Mouse (Mus musculus) layer of hippocampus, adult 18-20 months (tissue): ENCODE measurements around the gene Rdh11. TPM values are rescaled to one million over a fixed set of nuclear protein-coding genes. Genes with fewer than 3 reads are reported as not detected.
"Not testable (repeated sequence)": the region's sequence is repeated elsewhere in the genome, so short reads cannot be mapped to it uniquely, and the experiment has no call there.

Source experiments
- DNase-seq, 2 experiments: peaks; one replicate each; pipeline ENCODE4 v3.0.0; 2022; ENCODE audit warnings: low spot score in 2 of 2
- long read RNA-seq: library from polyadenylated mRNA; stranded (forward); transcript quantifications from one replicate; pipeline ENCODE4 v2.0.0, GENCODE M21; 2021
- total RNA-seq, 2 experiments: library from RNA; stranded (reverse); gene quantifications; 2 replicates each; pipeline ENCODE4 v1.2.3; 2021

Gene Rdh11
- 10 to 100 TPM; 19.9 to 20.5 TPM for total RNA-seq
- long read RNA-seq, transcript Rdh11-203 (7 exons, 3,262 nt): major isoform, 15 of 17 reads
- long read RNA-seq, partial matches to known transcripts: 2 of 17 reads
- long read RNA-seq, other reads (novel, unspliced or antisense): 0 of 17 reads

DNA sequence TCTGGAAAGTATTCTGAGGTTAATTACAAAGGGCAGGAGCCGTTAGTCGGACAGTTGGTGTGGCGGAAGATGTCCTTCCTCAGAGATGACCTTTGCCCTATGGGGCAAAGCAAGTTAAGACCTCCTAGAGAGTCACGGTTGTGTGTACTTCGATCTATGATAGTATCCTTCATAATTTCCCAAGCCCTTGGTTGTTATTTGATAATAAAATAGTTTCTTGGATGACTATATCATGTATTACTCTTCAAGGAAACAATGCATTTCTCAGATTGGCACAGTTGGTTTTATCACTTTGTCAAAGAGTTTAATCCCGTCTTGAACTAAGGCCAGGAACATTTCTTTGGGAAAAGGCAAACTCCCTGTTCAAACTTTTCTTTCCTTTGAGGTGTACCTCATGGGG is at the start of gene Rdh11:
Rdh11 (minus strand) TSS at position 101 of the 400 bp plus-strand sequence.
- no peak for DNase-seq

DNA sequence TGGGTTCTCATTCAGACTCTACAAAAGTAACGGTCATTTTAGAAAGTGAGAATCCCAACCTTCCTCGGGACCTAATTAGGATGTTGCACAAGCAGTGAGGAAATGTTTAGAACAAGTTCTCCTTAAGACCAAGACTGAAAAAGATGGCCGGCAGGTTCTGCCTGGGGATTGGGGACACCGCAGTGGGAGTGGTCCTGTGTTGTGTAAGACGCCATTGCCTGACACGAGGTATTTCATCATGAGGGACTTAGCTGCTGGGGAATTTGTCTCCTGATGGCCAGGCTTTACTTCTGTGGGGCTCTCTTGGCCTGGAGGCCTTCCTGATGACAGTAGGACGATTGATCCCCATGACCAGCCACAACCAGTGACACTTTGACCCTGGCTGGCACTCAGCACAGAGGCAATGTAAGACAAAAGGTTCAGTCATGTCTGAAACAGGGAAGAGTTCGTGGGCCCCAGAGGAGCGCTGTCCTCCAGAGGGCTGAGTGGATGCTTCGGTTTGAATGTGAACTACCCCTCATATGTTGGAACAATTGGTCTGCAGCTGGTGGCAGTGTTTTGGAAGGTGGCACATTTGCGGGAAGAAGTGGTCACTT is 43.5 kb upstream of the Rdh11 start:
- peak in 1 of 2 experiments; percentile 7 for DNase-seq

DNA sequence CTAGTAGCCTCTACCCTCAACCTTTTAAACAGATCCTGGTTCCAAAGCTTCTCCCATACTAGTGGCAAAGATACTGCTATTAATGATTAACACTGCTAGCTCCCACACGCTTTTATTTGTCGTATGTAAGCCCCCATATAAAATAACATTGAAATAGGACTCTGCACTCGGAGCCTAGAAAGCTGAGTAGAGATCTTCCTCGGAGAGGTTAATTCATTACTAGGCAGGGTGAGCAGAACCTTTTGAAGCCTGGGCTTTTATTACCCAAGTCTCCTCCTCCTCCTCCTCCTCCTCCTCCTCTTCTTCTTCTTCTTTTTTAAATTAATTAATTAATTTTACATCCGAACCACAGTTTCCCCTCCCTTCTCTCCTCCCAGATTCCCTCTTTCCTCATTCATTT is 25.4 kb upstream of the Rdh11 start:
- DNase-seq: no peak

DNA sequence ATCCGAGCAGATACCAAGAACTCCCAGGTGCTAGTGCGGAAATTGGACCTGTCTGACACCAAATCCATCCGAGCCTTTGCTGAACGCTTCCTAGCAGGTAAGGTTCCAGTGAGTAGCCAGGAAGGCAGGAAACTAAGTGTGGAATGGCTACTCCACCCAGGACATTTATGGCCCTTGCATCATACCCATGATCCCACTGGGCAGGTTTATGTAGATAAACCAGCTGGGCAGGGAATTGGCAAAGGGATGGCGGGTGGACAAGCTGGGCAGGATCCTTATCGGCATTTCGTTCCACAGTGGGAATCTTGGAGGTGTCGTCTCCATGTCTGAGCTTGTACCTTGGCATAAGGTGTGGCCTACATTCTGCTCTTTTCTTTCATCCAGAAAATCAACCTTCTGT is 19.4 kb upstream of the Rdh11 start:
- DNase-seq: no peak

DNA sequence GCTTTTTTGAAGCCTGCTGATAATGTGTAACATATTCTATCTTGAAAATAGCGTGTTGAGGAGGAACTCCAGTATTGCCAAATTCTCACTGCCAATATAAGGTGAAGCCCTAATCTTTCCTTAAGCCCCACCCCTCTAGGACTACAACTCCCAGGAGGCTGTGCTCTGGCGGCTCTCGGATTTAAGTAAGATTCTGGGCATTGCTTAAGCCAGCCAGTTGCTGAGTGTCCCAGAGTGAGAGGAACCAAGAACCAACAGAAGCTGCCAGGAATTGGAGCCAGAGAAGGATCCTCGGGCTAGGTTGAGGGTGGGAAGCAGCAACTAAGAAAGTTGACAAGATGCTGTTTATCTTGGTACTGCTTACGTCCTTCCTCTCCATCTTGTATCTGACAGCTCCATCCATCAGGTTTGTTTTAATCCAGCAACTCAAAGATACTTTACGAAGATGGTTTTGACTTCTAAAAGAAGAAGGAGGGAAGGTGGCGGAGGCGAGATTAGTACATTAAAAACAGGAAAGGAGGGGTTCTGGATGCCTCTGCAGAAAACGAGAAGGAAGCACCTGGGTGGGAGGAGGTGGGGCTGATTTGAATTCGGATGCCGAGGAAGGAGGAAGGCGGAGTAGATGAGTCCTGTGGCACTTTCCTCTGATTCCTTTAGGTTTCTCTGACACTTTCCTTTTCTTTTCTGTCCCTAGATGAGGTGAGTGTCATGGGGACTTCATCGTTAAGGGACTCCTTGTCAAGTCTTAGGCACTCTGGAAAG is 16.8 kb upstream of the Rdh11 start, which contains the start of gene Rdh12:
Rdh12 (plus strand) TSS at position 212 of the 762 bp plus-strand sequence.
- peak; percentile 33 to 61 for DNase-seq

DNA sequence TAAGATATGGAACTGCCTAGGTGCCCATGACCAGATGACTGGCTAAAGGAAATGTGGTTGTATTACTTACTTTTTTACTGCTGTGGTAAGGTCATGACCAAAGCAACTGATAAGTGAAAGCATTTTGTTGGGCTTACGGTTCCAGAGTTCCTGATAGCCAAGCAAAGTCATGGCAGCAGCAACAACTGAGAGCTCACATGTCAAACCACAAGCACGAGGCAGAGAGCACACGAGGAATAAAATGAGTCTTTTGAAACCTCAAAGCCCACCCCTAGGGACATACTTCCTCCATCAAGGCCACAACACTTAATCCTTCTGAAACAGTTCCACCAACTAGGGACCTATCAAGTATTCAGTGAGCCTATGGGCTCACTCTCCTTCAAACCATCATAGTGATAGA is 9.8 kb upstream of the Rdh11 start:
- DNase-seq: no peak

DNA sequence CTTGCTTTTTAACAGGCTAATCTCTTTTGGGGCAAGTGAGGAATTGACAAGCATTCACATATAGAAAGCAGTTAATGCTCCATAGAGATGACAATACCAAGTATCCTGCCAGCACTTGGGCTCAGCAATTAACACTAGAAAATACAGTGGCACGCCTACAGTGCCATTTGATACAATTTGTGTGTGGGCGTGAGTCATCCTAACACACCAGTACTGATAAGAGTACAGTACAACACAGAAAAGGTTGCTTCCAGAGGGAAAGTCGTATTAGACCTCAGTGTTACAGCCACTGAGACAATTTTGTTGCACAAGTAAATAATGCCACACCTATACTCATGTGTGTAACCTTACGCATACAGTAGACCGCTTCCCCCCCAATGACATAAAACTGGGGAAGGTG is 5.0 kb upstream of the Rdh11 start:
- DNase-seq: peak; percentile 19 to 79

DNA sequence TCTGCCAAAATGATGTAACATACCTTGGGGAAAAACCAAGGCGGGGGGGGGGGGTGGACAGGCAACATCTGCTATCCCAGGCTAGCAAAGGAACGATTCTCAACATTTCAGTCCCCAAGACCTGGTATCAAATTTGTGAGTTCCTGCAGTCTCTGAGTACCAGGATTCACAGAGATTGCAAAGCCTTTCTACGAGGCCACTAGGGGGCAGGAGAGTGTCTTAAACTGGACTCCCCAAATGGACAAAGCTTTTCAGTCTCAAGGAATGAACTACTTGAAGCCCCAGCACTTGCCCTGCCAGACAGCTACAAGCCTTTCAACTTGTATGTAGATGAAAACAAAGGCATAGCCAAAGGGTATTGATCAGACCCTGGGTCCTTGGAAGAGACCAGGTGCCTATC is 1.3 kb upstream of the Rdh11 start:
- DNase-seq: peak; percentile 25 to 83

DNA sequence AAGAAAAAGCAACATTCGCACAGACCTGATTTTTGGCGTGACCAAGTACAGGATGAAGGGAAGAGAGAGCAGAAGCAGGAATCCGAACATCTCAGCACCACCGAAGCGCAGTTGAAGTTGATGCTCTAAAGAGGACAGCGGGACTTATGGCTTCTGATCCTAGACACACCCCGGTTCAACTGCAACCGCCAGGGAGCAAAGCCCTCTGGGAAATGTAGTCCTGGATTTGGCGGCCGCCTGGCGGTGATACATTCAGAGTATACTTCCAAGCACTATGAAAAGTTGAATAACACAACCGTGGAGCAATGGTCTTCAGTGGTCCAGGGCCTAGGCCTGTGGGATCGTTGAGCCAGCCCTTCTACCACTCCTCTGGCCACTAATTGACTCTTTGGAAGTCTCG is 392 bp downstream of the Rdh11 start:
- DNase-seq: peak; percentile 53 to 85

DNA sequence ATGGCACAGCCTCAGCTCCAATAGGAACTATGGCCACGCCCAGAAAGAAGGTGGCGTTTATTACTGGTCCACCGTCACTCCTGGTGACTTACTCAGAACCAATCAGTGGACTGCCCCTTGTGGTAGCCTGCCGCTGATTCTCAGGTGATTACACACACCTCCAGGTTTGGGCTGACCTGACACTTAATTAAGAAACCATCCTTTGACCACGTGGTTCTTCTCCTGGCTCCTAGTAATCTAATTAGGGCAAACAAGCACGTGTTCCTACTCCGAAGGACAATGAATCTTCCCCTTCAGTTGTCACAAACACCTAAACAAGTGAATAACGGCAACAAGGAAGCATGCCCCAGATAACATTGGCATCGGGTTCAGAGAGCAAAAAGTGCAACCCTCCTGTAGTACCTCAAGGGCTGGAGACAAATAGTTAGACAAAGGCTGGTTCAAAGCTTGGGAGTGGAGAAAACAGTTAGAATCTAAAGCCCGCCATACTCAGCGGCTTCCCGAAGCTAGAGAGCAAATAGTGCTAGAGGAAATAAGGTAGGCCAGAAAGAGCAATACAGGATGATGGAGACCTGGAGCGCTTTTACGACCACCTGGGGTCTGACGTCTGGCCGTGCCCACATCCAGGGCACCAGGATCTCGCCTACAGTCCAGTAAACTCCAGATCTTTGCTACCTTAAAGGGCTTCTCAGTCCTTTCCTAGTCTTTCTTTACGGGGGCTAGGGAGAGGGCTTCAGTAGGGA is 991 bp downstream of the Rdh11 start:
- peak; percentile 28 to 62 for DNase-seq

DNA sequence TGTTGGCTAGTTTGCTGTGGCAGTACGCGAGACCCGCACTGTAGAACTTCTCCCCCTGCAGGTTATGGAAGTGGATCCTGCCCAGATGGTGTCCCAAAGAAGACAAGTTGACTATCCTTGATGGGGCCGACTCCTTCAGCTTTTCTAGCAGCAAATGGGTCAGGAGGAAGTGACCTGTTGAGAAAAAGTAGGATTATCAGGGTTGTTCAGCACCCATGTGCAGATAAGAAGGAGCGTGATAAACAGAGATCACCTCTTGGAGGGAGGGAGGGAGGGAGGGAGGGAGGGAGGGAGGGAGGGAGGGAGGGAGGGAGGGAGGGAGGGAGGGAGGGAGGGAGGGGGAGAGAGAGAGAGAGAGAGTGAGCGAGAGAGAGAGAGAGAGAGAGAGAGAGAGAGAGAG is 6.9 kb downstream of the Rdh11 start:
- DNase-seq: not testable (repeated sequence)

DNA sequence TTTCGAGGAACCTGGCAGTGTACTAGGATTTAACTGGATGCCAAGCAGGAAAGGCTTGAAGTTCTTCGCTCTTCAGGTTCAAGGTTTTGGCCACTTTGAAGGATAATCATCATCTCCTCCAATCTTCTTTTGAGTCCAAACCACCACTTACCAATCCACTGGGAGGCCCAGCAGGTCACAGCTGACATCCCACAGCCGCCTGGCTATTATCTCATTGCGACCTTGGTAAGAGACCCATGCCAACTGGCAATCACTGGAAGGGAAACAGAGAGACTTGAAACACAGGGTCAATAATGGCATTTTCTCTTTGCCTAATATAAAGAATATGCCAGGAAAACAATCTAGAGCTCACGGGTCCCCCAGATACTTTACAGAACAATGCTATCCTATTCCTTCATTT is 16.1 kb downstream of the Rdh11 start:
- no peak for DNase-seq

DNA sequence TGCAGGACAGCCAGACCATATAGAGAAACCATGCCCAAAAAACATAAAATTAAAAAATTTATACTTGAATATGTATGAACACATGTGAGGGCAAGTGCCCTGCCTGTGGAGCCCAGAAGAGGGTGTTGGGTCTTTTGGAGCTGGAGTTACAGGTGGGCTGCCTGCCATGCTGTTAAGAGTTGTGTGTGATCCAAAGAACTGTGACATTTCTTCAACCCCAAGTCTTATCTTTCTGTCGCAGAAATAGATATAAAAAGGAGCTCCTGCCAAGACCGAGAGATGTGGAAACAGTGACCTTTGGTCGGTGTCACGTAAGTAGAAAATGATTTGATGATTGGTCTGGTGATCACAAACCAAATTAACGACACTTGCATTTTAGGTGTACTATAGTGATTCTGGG is 18.4 kb downstream of the Rdh11 start:
- no peak for DNase-seq

DNA sequence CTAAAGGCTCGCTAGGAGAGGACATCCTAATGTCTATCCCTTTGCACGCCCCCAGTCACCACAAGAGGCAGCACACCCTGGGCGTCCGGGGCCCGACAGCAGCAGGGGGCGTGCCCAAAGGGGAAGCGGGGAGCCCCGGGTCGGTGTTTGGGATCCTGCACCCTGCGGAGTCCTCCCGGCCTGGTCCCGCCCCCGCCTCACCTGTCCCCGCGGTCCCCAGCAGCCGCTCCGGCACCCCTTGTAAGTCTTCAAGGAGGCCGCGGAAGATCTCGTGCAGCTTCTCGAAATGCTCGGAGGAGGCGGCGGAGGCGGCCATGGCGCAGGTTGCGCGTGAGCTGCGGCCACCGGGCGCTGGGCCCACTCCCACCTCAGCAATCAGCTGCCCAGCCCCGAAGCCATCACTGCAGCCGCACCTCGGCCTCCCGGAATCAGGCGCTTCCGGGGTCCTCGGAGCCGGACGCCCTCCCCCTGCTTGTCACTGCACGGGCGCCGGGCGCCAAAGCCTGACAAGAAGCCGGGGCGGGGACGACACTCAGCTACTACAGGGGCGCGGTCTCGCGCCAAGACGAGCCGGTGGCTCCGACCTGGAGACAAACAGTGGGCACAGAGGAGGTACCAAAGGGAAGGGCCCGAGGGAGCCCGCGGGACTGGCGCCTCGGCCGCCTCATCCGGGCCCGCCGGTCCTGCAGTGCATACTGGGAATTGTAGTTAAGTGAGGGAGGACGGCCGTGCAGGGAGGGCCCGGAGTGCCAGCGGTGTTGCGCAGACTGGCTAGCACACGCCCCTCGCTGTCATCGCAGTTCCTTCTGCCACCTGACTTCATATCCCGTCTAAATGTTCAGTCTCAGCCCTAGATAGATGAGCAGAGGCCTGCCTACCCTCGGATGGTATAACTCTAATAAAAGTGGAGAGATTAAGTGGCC is 19.8 kb downstream of the Rdh11 start, which contains the start of gene Vti1b:
Vti1b (minus strand) TSS at position 649 of the 923 bp plus-strand sequence.
- peak; percentile 94 for DNase-seq

DNA sequence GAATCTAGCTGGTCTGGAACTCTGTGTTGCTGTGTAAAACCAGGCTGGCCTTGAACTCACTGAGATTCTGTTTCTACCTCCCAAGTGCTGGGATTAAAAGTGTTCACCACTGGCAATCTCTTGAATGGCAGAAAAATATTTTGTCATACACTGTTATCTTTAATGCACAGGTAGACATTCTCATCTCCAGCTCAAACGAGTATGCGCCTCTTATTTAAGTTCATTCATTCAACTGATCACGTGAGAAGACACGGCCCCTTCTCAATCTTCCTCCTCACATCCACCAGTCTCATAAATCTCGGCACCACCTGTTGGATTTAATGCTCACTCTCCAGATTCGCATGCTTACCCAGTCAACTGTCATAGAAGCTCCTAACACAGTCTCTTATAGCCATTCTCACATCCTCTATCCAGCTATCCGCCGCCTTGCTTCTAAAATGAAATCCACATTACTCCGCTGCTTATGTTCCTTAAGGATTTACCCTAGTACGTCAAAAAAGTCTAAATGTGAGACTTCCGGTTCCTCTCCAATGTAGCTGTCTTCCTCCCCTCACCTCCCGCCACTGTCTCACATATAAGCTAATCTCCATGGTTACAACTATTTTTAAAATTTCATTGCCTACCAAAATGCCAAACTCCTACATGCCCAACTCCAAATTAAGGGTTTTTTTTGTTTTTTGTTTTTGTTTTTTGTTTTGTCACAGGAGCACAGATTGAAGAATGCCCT is 20.7 kb downstream of the Rdh11 start:
- DNase-seq: peak in 1 of 2 experiments; percentile 33

DNA sequence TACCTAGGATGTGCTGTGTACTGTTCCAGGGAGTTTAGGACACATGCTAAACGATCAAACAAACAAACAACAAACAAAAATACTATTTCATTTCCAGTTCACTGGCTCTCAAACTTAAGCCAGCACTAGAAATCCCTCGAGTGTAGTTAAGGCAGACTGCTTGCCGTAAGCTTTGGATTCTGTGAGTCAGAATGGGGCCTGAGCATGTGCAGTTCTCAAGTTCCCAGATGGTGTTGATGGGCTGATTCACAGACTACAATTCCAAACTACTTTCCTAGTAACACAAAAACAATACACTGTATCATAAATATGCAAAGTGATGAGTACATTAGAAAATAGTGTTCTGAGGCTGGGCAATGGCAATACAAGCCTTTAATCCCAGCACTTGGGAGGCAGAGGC is 21.7 kb downstream of the Rdh11 start:
- peak; percentile 54 to 82 for DNase-seq

DNA sequence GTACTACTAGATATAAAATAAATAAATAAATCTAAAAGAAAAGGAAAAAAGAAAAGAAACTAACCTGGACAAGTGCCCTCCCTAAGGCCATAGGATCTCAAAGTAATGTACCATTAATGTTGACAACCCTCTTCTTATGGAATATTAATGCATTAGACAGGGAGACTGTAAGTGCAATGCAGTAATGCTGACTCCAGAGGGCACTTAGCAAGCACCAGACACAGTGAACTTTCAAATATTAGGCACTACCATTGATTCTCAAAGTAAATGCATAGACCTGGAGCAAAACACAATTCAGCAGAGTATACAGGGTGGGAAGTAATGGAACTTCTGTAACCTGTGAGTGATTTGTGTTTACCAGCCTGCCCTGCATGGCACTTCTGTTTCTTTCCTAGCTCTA is 22.9 kb downstream of the Rdh11 start:
- DNase-seq: no peak

DNA sequence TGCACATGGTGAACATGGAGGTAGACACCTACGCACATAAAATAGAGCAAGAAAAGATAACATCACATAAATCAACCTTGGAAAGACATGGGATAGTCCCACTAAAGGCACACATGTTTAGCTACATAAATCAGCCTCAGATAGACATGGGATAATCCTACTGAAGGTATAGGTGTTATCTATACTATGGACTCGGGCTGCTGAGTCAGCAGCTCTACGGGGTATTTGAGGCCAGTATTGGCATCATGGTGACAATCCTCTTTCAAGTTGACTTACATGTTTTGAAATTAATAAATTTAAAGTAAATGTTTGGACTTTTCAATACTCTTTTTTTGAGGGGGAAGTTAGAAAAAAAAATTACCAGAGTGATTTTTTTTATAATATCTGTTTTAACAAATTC is 29.2 kb downstream of the Rdh11 start:
- DNase-seq: no peak

DNA sequence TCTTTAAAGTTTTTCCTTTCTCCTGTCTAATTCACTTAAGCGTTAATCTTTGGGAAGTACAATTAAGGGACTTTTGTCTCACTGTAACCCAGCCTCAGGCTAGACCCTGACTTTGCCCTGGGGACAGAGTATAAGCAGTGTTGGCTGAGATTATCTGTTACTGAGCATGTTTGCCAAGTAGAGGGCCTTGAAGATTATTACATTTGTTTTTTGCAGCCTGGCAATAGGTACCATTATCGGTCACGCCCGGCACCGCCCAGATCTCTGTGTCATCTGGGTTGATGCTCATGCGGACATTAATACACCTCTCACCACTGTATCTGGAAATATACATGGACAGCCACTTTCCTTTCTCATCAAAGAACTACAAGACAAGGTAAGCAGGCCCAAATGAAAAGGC is 42.4 kb downstream of the Rdh11 start:
- no peak for DNase-seq

DNA sequence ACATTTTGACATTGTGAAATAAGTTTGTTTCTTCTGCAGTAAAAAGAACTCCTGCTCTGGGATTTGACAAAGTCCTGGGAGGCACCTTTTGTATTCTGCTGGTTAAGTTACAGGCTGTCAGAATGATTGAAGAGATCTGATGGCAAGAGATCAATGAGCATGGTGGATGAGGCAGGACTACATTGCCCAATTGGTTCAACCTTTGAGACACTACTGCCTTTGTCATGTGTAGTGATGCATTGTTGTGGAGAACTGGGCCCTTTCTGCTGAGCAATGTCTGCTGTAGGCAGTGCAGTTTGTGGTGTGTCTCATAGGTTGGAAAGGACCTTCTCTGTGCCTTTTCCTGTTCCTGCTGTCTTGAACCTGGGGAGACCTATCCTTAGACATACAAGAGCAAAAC is 50.7 kb downstream of the Rdh11 start:
- DNase-seq: no peak
